Mouse (Mus musculus) urinary bladder, postnatal 36 days (tissue): ENCODE results near the gene Vmn1r79.
"Not testable (repeated sequence)": the region's sequence is repeated elsewhere in the genome, so short reads cannot be mapped to it uniquely, and the experiment has no call there.

Experiments
- DNase-seq, 2 experiments: peaks; one replicate each; pipeline ENCODE4 v3.0.0; 2022; ENCODE audit warnings: low spot score in 2 of 2, mixed read lengths in 1 of 2

Vmn1r79 gene

GRCm38 (mm10) chr7:12170979-12171378, at the start of gene Vmn1r79:
Vmn1r79 (plus strand) TSS chr7:12171279.
- not testable (repeated sequence) for DNase-seq

- DNase-seq, result no peak
Measured at GRCm38 (mm10) chr7:12149957-12150356, 21.1 kb upstream of the Vmn1r79 start, which contains the start of gene Vmn1r78. Vmn1r78 (plus strand) TSS chr7:12150257.

- not testable (repeated sequence) for DNase-seq
Measured at GRCm38 (mm10) chr7:12156463-12156862, 14.6 kb upstream of the Vmn1r79 start.

GRCm38 (mm10) chr7:12172926-12173325, 1.8 kb downstream of the Vmn1r79 start:
- DNase-seq, result not testable (repeated sequence)

GRCm38 (mm10) chr7:12188986-12189385, 17.9 kb downstream of the Vmn1r79 start, which contains the start of gene Vmn1r80:
Vmn1r80 (plus strand) TSS chr7:12189286.
- no peak for DNase-seq

GRCm38 (mm10) chr7:12204141-12204540, 33.1 kb downstream of the Vmn1r79 start:
- DNase-seq, result no peak
